Mouse (Mus musculus): ENCODE data around the gene Nsun2. TPM values are rescaled to one million over a fixed set of nuclear protein-coding genes. Genes with fewer than 3 reads are reported as not detected.

The Nsun2 gene
- polyA plus RNA-seq, 1 experiment, result 18.9 TPM

GRCm38 (mm10) chr13:69673921-69674618 lies 140.5 kb downstream of the Nsun2 start:
- Histone ChIP-seq H3K27ac (replicated peaks; ENCODE audit: low read depth, low read length) (no peak overlapping the region), H3K4me1 (ENCODE audit: control insufficient read depth, insufficient read depth, insufficient read length, low read length) (no peaks in the 10 kb centered on the region)

More at GRCm38 (mm10) chr13:69673921-69674618, 140.5 kb downstream of the Nsun2 start:
- no peak overlapping the region for H3K4me3 ChIP-seq (ENCODE audit: insufficient read depth, low read depth, low read length)

Other genes starting within 250 kb of the Nsun2 start
- 3.6 and 4.1 TPM in 2 replicates for gene Tent4a, start 871 bp downstream of the Nsun2 start, polyA plus RNA-seq (2012; ENCODE audit: insufficient read depth, insufficient read length, missing spikeins)
- 1.0 and 1.4 TPM in 2 replicates for gene Srd5a1, start 77.7 kb downstream of the Nsun2 start, polyA plus RNA-seq (2012; ENCODE audit: insufficient read depth, insufficient read length, missing spikeins)
- gene Ube2ql1, start 206.1 kb downstream of the Nsun2 start, polyA plus RNA-seq (2012; ENCODE audit: insufficient read depth, insufficient read length, missing spikeins), result 5.2 and 20.3 TPM in 2 replicates